Mouse (Mus musculus): Measurements from ENCODE around the gene Pxylp1. TPM values are rescaled to one million over a fixed set of nuclear protein-coding genes. Genes with fewer than 3 reads are reported as not detected.
A peak's percentile ranks its signal among the peaks of the same experiment; 100 is the strongest.

Pxylp1 gene
- polyA plus RNA-seq, 1 experiment from 2014 or later: 39.0 TPM

GRCm38 (mm10) chr9:96830856-96831359 is 61.6 kb downstream of the Pxylp1 start:
- Histone ChIP-seq H3K9ac (no peak overlapping the region), H3K27me3 (no peaks in the 10 kb centered on the region), H3K36me3 (no peaks in the 10 kb centered on the region), H3K4me1 (replicated peaks) (peaks cover 30% of the 10 kb centered on the region; the same call in 1 of the 2 replicates), H3K9me3 (no peaks in the 10 kb centered on the region), H3K4me3 (no peak overlapping the region), H3K4me2 (no peak overlapping the region), H3K27ac (replicated peaks) (peak overlapping the region; percentile 26; the same call in 1 of the 2 replicates)
- ATAC-seq (ENCODE audit: low FRiP score, low read depth): no peak
- 41% methylated on average over 17 of the region's 17 CpGs for WGBS

GRCm38 (mm10) chr9:96829682-96830081 is 62.8 kb downstream of the Pxylp1 start:
- H3K4me2 ChIP-seq: no peak overlapping the region
- no peak for ATAC-seq (ENCODE audit: low FRiP score, low read depth)
- H3K36me3 ChIP-seq: peaks cover 5% of the 10 kb centered on the region; the same call in 1 of the 2 replicates
- peaks cover 30% of the 10 kb centered on the region; the same call in 1 of the 2 replicates for H3K4me1 ChIP-seq (replicated peaks)
- no peaks in the 10 kb centered on the region for H3K9me3 ChIP-seq
- H3K4me3 ChIP-seq: no peak overlapping the region
- H3K27me3 ChIP-seq: no peaks in the 10 kb centered on the region
- no peak overlapping the region for H3K27ac ChIP-seq (replicated peaks)
- H3K9ac ChIP-seq: no peak overlapping the region
- 91% methylated on average over 3 of the region's 3 CpGs for WGBS

GRCm38 (mm10) chr9:96828071-96828470 is 64.4 kb downstream of the Pxylp1 start:
- H3K9ac ChIP-seq: no peak overlapping the region
- no peak overlapping the region for H3K27ac ChIP-seq (replicated peaks)
- ATAC-seq (ENCODE audit: low FRiP score, low read depth): no peak
- H3K4me1 ChIP-seq (replicated peaks): peaks cover 30% of the 10 kb centered on the region; the same call in 1 of the 2 replicates
- H3K4me2 ChIP-seq: no peak overlapping the region
- peaks cover 12% of the 10 kb centered on the region; the same call in 1 of the 2 replicates for H3K36me3 ChIP-seq
- H3K27me3 ChIP-seq: no peaks in the 10 kb centered on the region
- H3K4me3 ChIP-seq: no peak overlapping the region
- WGBS: 76% methylated on average over 2 of the region's 2 CpGs
- H3K9me3 ChIP-seq: no peaks in the 10 kb centered on the region

GRCm38 (mm10) chr9:96827002-96827785 is 65.3 kb downstream of the Pxylp1 start:
- Histone ChIP-seq H3K4me3 (no peak overlapping the region), H3K4me1 (replicated peaks) (peaks cover 25% of the 10 kb centered on the region; the same call in 1 of the 2 replicates), H3K27me3 (no peaks in the 10 kb centered on the region), H3K9me3 (no peaks in the 10 kb centered on the region), H3K4me2 (no peak overlapping the region), H3K27ac (replicated peaks) (0 out of 2 replicates have a peak overlapping the region, but pooled peaks have one; percentile 27), H3K36me3 (peaks cover 12% of the 10 kb centered on the region; the same call in 1 of the 2 replicates), H3K9ac (no peak overlapping the region)
- WGBS: 64% methylated on average over 12 of the region's 12 CpGs
- no peak for ATAC-seq (ENCODE audit: low FRiP score, low read depth)

- Histone ChIP-seq H3K36me3 (peaks cover 12% of the 10 kb centered on the region; the same call in 1 of the 2 replicates), H3K9me3 (no peaks in the 10 kb centered on the region), H3K4me1 (replicated peaks) (peaks cover 10% of the 10 kb centered on the region; the same call in 1 of the 2 replicates), H3K9ac (no peak overlapping the region), H3K27ac (replicated peaks) (no peak overlapping the region), H3K4me2 (no peak overlapping the region), H3K4me3 (no peak overlapping the region), H3K27me3 (no peaks in the 10 kb centered on the region)
- ATAC-seq (ENCODE audit: low FRiP score, low read depth): no peak
- 95% methylated on average over 18 of the region's 18 CpGs for WGBS
These were observed 67.6 kb downstream of the Pxylp1 start for GRCm38 (mm10) chr9:96824857-96825256.

- H3K9me3 ChIP-seq: no peaks in the 10 kb centered on the region
- ATAC-seq (ENCODE audit: low FRiP score, low read depth): no peak
- no peak overlapping the region for H3K9ac ChIP-seq
- no peak overlapping the region for H3K27ac ChIP-seq (replicated peaks)
- peaks cover 12% of the 10 kb centered on the region; the same call in 1 of the 2 replicates for H3K36me3 ChIP-seq
- peaks cover 10% of the 10 kb centered on the region; the same call in 1 of the 2 replicates for H3K4me1 ChIP-seq (replicated peaks)
- H3K27me3 ChIP-seq: no peaks in the 10 kb centered on the region
- no peak overlapping the region for H3K4me3 ChIP-seq
- WGBS: 69% methylated on average over 12 of the region's 12 CpGs
- no peak overlapping the region for H3K4me2 ChIP-seq
These were observed 68.4 kb downstream of the Pxylp1 start for GRCm38 (mm10) chr9:96824026-96824425.

- Histone ChIP-seq H3K4me1 (replicated peaks) (peaks cover 10% of the 10 kb centered on the region; the same call in 1 of the 2 replicates), H3K4me3 (no peak overlapping the region), H3K9me3 (no peaks in the 10 kb centered on the region), H3K36me3 (peaks cover 12% of the 10 kb centered on the region; the same call in 1 of the 2 replicates), H3K27me3 (no peaks in the 10 kb centered on the region), H3K27ac (replicated peaks) (no peak overlapping the region), H3K9ac (no peak overlapping the region), H3K4me2 (no peak overlapping the region)
- no peak for ATAC-seq (ENCODE audit: low FRiP score, low read depth)
- 69% methylated on average over 5 of the region's 5 CpGs for WGBS
These were observed 68.9 kb downstream of the Pxylp1 start for GRCm38 (mm10) chr9:96823541-96823940.

GRCm38 (mm10) chr9:96823005-96823404 is 69.5 kb downstream of the Pxylp1 start:
- ATAC-seq (ENCODE audit: low FRiP score, low read depth): no peak
- 85% methylated on average over 9 of the region's 9 CpGs for WGBS
- no peak overlapping the region for H3K9ac ChIP-seq
- no peak overlapping the region for H3K4me2 ChIP-seq
- no peak overlapping the region for H3K27ac ChIP-seq (replicated peaks)
- peaks cover 12% of the 10 kb centered on the region; the same call in 1 of the 2 replicates for H3K36me3 ChIP-seq
- no peaks in the 10 kb centered on the region for H3K27me3 ChIP-seq
- H3K4me3 ChIP-seq: no peak overlapping the region
- peaks cover 5% of the 10 kb centered on the region; the same call in 1 of the 2 replicates for H3K4me1 ChIP-seq (replicated peaks)
- H3K9me3 ChIP-seq: no peaks in the 10 kb centered on the region

- Histone ChIP-seq H3K4me1 (replicated peaks) (no peaks in the 10 kb centered on the region; the same call in 1 of the 2 replicates), H3K9me3 (no peaks in the 10 kb centered on the region), H3K27ac (replicated peaks) (no peak overlapping the region), H3K4me3 (no peak overlapping the region), H3K36me3 (no peaks in the 10 kb centered on the region), H3K4me2 (no peak overlapping the region), H3K9ac (no peak overlapping the region), H3K27me3 (no peaks in the 10 kb centered on the region)
- WGBS: 61% methylated on average over 11 of the region's 11 CpGs
- ATAC-seq (ENCODE audit: low FRiP score, low read depth): peak; percentile 55; the same call in 1 of the 2 replicates
These were observed 73.5 kb downstream of the Pxylp1 start for GRCm38 (mm10) chr9:96818822-96819481.

GRCm38 (mm10) chr9:96818128-96818821 is 74.2 kb downstream of the Pxylp1 start:
- Histone ChIP-seq H3K4me1 (replicated peaks) (no peaks in the 10 kb centered on the region), H3K4me3 (no peak overlapping the region), H3K27me3 (no peaks in the 10 kb centered on the region), H3K4me2 (no peak overlapping the region), H3K9me3 (no peaks in the 10 kb centered on the region), H3K27ac (replicated peaks) (no peak overlapping the region), H3K9ac (no peak overlapping the region), H3K36me3 (no peaks in the 10 kb centered on the region)
- ATAC-seq (ENCODE audit: low FRiP score, low read depth): peak; percentile 73
- 31% methylated on average over 7 of the region's 7 CpGs for WGBS

GRCm38 (mm10) chr9:96811996-96812395 is 80.5 kb downstream of the Pxylp1 start:
- Histone ChIP-seq H3K4me1 (replicated peaks) (no peaks in the 10 kb centered on the region), H3K9ac (no peak overlapping the region), H3K9me3 (no peaks in the 10 kb centered on the region), H3K4me2 (no peak overlapping the region), H3K36me3 (no peaks in the 10 kb centered on the region), H3K27me3 (no peaks in the 10 kb centered on the region), H3K27ac (replicated peaks) (no peak overlapping the region), H3K4me3 (no peak overlapping the region)
- ATAC-seq (ENCODE audit: low FRiP score, low read depth): no peak
- WGBS: 44% methylated on average over 4 of the region's 4 CpGs
